Mouse (Mus musculus): ENCODE results near the gene Alyref. TPM values are rescaled to one million over a fixed set of nuclear protein-coding genes. Genes with fewer than 3 reads are reported as not detected.

Gene Alyref
- total RNA-seq (2015; ENCODE audit: low replicate concordance) (60.6 and 67.8 TPM in 2 replicates), total RNA-seq (2017; ENCODE audit: low replicate concordance) (86.1 and 86.4 TPM in 2 replicates)

DNA sequence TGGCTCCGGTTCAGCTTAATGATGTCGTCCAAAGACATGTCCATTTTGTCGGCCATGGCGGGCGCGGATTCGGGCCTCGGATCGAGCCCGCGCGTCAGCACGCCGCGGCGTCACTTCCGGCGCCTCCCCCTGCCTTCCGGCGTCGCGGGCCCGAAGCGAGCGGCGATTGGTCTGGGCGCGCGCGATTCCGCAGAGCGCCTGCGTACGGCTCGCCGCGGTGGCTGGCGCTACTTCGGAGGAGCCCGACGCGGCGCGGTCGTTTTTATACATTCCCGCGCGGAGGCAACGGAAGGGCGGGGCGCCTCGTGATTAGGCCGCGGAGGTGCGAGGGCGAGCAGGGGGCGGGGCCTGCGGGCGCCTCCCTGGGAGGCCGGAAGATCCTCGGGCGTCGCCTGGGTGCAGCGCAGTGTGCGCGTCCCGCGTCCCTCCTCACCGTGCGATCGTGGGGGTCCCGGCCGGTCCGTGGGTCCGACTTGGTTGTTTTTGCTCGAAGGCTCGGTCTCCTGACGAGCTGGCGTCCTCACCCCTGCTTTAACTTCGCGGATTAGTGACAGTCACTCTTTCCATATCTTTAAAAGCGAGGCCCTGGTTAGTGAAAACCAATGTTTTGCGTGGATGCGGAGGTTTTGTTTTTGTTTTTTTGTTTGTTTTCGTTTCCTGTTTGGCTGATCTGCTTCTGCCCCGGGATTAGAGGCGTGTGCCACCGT is at the start of gene Alyref, which contains the start of gene Anapc11:
TSS of gene Alyref (minus strand) at position 83 of the 707 bp plus-strand sequence.
TSS of gene Anapc11 (plus strand) at position 139 of the 707 bp plus-strand sequence.
- peak; percentile 90 for ATAC-seq (replicated peaks; ENCODE audit: low FRiP score, poor library complexity, severe bottlenecking)

GRCm38 (mm10) chr11:120647047-120647830 is 49.1 kb upstream of the Alyref start:
- no peak for ATAC-seq (replicated peaks; ENCODE audit: low FRiP score, poor library complexity, severe bottlenecking)

DNA sequence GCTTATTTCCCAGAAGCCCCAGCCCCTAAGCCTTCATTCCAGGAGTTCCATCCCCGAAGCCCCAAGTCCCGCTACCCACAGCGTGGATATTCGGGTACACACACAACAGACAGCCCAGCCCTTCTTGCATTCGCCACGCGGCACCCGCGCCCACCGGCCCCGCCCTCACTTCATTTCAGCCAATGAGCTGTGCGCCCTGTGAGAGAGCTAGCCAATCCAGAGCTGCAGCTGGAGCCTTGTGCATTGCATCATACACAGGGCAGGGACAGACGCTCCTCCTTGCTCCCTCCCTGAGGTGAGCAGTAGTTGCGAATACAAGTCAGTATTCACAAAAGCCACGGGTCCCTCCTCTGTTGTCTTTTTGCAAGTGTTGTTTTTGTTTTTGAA is 45.4 kb upstream of the Alyref start, which contains the start of gene Pycr1:
TSS of gene Pycr1 (minus strand) at position 169 of the 387 bp plus-strand sequence.
- ATAC-seq (replicated peaks; ENCODE audit: low FRiP score, poor library complexity, severe bottlenecking) = peak; percentile 93

DNA sequence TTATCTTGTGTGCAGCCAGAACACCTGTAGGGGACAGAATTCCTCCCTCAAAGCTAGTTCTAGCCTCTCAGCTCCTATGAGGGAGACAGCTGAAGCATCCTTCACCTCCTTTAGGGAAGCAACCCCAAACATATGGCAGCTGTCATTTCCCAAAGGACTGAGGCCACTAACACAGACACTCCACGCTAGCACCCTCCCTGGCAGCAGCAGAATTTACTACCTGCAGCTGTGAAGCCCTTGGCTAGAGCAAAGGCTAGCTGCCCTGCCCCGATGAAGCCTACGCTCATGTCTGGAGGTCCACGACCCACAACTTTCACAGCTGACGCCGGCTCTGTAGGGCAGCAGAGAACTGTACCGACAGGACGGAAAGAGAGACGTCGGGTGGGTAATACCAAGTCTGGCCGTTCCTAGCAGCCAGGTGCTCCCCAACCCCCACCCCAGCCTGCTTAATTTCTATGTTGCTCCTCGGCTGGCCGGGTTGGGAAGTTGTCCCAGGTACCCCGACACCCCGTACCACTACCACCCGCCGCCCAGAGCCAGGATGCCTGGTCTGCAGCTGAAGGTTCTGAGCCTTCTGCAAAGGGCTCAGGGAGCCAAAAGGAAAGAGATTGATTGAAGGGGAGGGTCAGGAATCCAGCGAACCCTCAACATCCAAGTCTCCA is 44.9 kb upstream of the Alyref start:
- ATAC-seq (replicated peaks; ENCODE audit: low FRiP score, poor library complexity, severe bottlenecking) = peak; percentile 46

- no peak for ATAC-seq (replicated peaks; ENCODE audit: low FRiP score, poor library complexity, severe bottlenecking)
Observed at GRCm38 (mm10) chr11:120641869-120642268, 43.7 kb upstream of the Alyref start.

DNA sequence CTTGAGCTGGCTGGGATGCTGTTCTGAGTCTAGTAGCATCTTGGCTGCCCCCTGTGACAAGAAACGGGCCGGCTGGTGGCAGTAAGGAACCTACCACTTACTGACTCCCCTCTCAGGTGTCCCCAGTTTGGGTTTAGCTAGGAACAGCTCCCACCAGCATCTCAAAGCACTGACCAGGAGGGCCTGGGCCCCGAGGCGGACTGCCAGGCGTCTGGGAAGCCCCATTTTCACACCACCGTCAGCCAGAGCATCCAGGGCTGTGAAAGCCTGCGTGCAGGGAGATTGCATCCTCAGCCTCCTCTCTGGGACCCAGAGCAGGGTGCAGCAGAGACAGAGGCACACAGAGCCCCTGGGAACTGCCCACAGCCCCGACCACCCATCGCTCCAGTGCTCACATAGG is 43.1 kb upstream of the Alyref start:
- no peak for ATAC-seq (replicated peaks; ENCODE audit: low FRiP score, poor library complexity, severe bottlenecking)

DNA sequence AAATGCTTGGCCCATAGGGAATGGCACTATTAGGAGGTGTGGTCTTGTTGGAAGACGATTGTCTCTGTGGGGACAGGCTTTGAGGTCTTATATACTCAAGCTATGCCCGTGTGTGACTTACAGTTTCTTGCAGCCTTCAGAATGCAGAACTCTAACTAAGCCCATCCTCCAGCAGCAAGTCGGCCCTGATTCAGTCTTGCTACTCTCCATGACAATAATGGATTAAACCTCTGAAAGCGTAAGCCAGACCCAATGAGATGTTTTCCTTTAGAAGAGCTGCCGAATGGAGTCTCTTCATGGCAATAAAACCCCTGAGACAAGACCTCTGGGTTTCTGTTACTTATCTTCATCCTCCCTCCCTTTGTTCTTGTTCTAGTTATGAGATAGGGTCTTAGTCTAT is 36.6 kb upstream of the Alyref start:
- ATAC-seq (replicated peaks; ENCODE audit: low FRiP score, poor library complexity, severe bottlenecking) = no peak

DNA sequence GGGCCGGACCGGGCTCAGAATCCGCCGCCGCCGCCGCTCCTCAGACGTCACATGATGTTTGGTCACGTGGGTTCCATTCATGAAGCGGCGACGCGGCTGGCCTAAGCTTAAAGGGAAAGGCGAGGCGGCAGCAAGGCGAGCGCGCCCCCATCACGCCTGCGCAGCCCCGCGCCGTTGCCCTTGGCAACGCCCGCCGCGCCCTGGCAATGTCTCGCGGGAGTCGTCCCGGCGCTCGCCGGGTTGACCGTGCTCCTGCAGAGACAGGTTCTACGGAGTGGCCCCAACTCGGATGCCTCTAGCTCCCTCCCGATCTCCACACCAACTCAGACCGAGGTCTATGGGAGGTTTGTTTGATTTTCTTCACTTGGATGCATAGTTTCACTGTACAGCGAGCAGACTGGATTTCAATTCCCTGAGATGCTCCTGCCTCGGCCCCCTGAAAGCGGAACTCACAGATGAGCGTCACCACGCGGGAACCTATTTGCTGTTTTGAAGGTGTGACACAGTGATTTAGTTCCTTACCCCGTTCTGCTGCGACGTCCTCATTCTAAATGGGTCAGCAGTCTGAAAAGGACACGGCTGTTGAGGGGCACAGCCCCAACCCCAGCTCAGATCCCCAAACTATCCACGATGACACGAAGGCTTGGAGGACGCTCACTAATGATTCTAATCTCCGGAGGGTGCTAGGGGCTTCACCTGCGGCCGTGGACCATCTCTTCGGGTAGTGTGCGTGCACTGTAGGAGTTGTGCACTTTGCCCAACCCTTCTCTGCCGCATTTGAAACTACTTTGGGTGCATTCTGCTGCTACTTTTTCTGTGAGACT is 35.6 kb upstream of the Alyref start, which contains the start of gene Mafg:
TSS of gene Mafg (minus strand) at position 81 of the 824 bp plus-strand sequence.
- peak; percentile 42 for ATAC-seq (replicated peaks; ENCODE audit: low FRiP score, poor library complexity, severe bottlenecking)

DNA sequence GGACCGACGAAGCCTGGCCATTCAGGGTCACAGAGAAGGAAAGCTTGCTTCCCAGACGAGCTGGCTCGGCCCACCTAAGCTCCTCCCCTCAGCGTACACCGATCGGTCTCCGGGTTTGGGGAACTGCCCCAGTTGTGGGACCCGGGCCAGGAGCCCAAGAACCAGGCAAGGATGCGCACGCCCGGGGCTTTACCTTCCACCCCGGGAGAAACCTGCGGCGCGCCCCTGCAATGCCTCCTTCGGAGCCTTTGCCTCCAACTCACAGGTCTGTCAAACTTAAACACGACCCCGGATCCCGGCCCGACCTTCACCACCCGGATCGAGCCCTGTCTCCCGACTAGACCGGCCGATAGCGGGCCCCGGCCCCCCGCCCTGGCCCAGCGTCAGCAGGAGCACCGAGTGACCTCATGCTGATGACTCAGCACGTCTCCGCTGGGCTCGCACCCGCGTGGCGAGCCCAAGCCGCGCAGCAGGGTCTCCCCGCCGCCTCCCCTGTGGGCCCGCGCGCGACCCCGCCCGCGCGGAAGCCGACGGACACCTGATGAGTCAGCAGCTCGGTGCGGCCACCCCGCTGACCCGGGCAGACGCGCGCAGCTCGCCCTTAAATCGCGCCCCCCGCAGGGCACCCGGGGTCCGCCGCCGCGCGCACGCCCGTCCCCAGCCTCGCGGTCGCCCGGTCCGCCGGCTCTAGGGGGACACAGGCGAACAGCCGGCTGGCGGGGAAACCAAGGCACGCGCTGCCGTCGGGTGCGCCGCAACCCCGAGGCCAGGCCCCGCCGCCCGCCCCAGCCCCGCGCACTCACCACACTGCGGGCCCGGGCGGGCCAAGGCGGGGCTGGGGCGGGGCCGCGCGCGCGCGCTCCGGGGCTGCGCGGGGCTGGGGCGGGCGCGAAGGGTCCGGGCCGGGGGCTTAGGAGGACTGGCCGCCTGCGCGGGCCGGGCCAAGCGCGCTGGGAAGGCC is 34.7 kb upstream of the Alyref start:
- peak; percentile 40 for ATAC-seq (replicated peaks; ENCODE audit: low FRiP score, poor library complexity, severe bottlenecking)

DNA sequence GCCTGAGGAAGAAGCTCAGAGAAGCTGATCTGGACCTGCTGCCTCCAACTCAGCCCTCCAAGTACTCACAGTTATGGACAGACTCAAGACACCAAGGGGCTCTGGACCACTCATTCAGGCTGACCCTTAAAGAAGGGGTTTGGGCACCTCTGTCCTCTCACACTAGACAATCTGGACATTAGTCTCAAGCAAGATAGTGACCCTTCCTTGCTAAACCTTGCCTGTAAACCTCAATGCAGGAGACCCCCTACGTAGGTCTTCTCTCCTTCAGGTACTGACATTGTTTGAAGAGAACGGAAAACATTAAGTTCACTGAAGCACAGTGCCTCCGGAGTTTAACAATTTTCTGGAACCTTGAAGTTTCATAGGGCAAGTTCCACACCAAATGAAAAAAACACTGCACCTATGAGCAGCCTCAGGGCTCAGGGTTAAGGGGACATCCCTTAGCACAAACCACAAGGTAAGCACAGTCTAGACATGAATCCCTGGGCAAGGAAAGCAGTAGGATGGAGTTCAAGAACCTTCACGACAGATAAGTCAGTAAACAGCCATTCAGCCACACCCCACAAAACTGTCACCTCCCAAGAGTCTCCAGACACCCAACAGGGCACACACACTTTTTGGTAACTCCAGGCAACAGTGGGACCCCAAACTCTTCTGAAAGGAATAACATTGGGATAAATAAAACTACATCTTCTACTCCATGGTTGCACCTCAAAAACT is 33.7 kb upstream of the Alyref start:
- peak; percentile 44 for ATAC-seq (replicated peaks; ENCODE audit: low FRiP score, poor library complexity, severe bottlenecking)

GRCm38 (mm10) chr11:120630881-120631725 is 32.9 kb upstream of the Alyref start:
- peak; percentile 12; the same call in 1 of the 2 replicates for ATAC-seq (replicated peaks; ENCODE audit: low FRiP score, poor library complexity, severe bottlenecking)

DNA sequence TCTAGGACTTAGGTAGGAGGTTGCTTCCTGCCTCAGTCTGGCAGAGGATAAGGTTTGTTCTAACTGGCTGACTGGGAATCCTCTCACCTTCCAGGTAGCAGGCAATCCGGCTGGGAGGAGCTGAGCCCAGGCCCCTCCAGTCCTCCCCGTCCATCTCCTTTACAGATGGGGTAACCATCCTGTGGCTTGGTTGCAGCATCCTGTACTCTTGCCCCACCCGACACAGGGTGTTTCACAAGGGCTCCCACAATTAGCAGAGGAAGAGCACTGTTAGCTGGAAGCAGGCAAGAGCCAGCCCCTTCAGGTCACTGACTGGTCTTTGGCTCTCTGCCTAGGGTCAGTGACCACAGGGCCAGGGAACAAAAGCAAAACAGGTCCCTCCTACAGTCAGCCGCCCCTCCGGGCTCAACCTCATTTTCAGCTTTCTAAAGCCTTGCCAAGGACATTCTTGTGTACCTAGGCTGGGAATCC is 32.3 kb upstream of the Alyref start:
- peak; percentile 15; the same call in 1 of the 2 replicates for ATAC-seq (replicated peaks; ENCODE audit: low FRiP score, poor library complexity, severe bottlenecking)

- peak; percentile 35 for ATAC-seq (replicated peaks; ENCODE audit: low FRiP score, poor library complexity, severe bottlenecking)
Observed at GRCm38 (mm10) chr11:120629911-120630310, 31.7 kb upstream of the Alyref start.

DNA sequence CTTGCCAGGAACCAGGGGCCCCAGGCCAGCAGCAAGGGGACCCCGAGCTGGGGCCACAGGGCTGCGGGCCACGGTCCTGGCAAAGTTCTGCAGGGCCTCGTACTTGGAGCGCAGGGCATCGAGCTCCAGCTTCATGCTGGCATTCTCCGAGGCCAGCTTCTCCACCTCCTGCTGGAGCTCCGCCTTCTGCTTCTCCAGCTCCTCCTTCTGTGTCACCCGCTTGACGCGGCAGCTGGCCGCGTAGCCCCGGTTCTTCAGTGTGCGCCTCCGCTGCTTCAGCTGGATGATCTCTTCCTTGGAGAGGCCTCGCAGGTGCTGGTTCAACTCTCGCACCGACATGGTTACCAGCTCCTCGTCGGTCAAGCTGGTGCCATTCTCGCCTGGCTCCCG is 31.2 kb upstream of the Alyref start:
- ATAC-seq (replicated peaks; ENCODE audit: low FRiP score, poor library complexity, severe bottlenecking) = peak; percentile 54

GRCm38 (mm10) chr11:120628601-120629340 is 30.6 kb upstream of the Alyref start:
- no peak for ATAC-seq (replicated peaks; ENCODE audit: low FRiP score, poor library complexity, severe bottlenecking)

Data from erythroblast, adult 5-6 weeks (primary cell).